Mouse (Mus musculus) intestine, embryonic 16.5 days (tissue): ENCODE measurements at regions not wholly inside any gene's neighbourhood (a gene's known extent, or its start where the extent isn't known, plus 50 kb on each side); places are given as distances from the start of the nearest gene placed in this dataset.

Source experiments
- ATAC-seq: fragments of 200-750 bp; cut with Nextera tagmentation; 2 replicates; pipeline ENCODE4 v1.8.0; 2017; ENCODE audit warnings: moderate TSS enrichment, moderate library complexity
- H3K27ac ChIP-seq: fragments of 300-500 bp; sonication (generic); 2 replicates; pipeline ENCODE4 v1.5.1; 2014; ENCODE audit warnings: mild to moderate bottlenecking, low read length
- H3K27me3 ChIP-seq: fragments of 300-500 bp; sonication (generic); replicated peaks from 2 replicates; pipeline ENCODE4 v1.6.1; 2014; ENCODE audit warnings: low read length, control low read depth, mixed read lengths; ENCODE audit not compliant: control insufficient read depth, insufficient read depth
- H3K36me3 ChIP-seq: fragments of 300-500 bp; sonication (generic); 2 replicates; pipeline ENCODE4 v1.6.1; 2014; ENCODE audit warnings: low read length, control low read depth; ENCODE audit not compliant: control insufficient read depth, insufficient read depth
- H3K4me1 ChIP-seq: fragments of 300-500 bp; sonication (generic); 2 replicates; pipeline ENCODE4 v1.6.1; 2014; ENCODE audit warnings: low read length, control low read depth, mixed read lengths; ENCODE audit not compliant: control insufficient read depth, insufficient read depth
- H3K4me2 ChIP-seq: fragments of 300-500 bp; sonication (generic); 2 replicates; pipeline ENCODE4 v1.6.1; 2014; ENCODE audit warnings: low read depth, low read length, control low read depth
- H3K4me3 ChIP-seq: fragments of 300-500 bp; sonication (generic); 2 replicates; pipeline ENCODE4 v1.5.1; 2014; ENCODE audit warnings: mild to moderate bottlenecking, low read length
- H3K9ac ChIP-seq: fragments of 300-500 bp; sonication (generic); 2 replicates; pipeline ENCODE4 v1.6.1; 2014; ENCODE audit warnings: low read depth, low read length
- H3K9me3 ChIP-seq: fragments of 300-500 bp; sonication (generic); 2 replicates; pipeline ENCODE4 v1.6.1; 2016; ENCODE audit warnings: low read length, control low read depth; ENCODE audit not compliant: control insufficient read depth
- WGBS: fragments of 180-500 bp; shearing (Covaris S2); extraction: QIAGEN DNeasy Blood & Tissue Kit; methylation state at CpG from one replicate; pipeline ENCODE4 v1.1.7; 2014; 5-methylcytosine and 5-hydroxymethylcytosine counted together

GRCm38 (mm10) chr6:31222024-31222579, 176.4 kb upstream of the Mkln1 start:
- peaks cover 11% of the 10 kb centered on the region for H3K4me1 ChIP-seq
- H3K36me3 ChIP-seq, result no peaks in the 10 kb centered on the region
- H3K9ac ChIP-seq, result no peak overlapping the region
- peaks cover 39% of the 10 kb centered on the region for H3K27me3 ChIP-seq
- WGBS, result 70% methylated on average over 6 of the region's 6 CpGs
- no peak overlapping the region for H3K27ac ChIP-seq
- ATAC-seq, result no peak
- no peaks in the 10 kb centered on the region for H3K9me3 ChIP-seq
- H3K4me3 ChIP-seq, result no peak overlapping the region
- no peak overlapping the region for H3K4me2 ChIP-seq

- ATAC-seq, result no peak
- H3K4me1 ChIP-seq, result no peaks in the 10 kb centered on the region
- H3K4me2 ChIP-seq, result no peak overlapping the region
- H3K4me3 ChIP-seq, result no peak overlapping the region
- H3K9ac ChIP-seq, result no peak overlapping the region
- no peaks in the 10 kb centered on the region for H3K36me3 ChIP-seq
- H3K9me3 ChIP-seq, result no peaks in the 10 kb centered on the region
- no peak overlapping the region for H3K27ac ChIP-seq
- H3K27me3 ChIP-seq, result no peaks in the 10 kb centered on the region
- 58% methylated on average over 5 of the region's 5 CpGs for WGBS
Observed at GRCm38 (mm10) chr6:31227406-31227805, 171.1 kb upstream of the Mkln1 start.

GRCm38 (mm10) chr6:31228061-31228460, 170.5 kb upstream of the Mkln1 start:
- Histone ChIP-seq H3K27me3 (no peaks in the 10 kb centered on the region), H3K4me3 (no peak overlapping the region), H3K9ac (no peak overlapping the region), H3K4me1 (no peaks in the 10 kb centered on the region), H3K4me2 (no peak overlapping the region), H3K9me3 (no peaks in the 10 kb centered on the region), H3K27ac (no peak overlapping the region), H3K36me3 (no peaks in the 10 kb centered on the region)
- WGBS, result 87% methylated on average over 1 of the region's 1 CpGs
- no peak for ATAC-seq

- no peak overlapping the region for H3K27ac ChIP-seq
- H3K4me2 ChIP-seq, result no peak overlapping the region
- ATAC-seq, result no peak
- H3K36me3 ChIP-seq, result no peaks in the 10 kb centered on the region
- no peak overlapping the region for H3K4me3 ChIP-seq
- H3K4me1 ChIP-seq, result no peaks in the 10 kb centered on the region
- 79% methylated on average over 4 of the region's 4 CpGs for WGBS
- H3K9me3 ChIP-seq, result no peaks in the 10 kb centered on the region
- no peaks in the 10 kb centered on the region for H3K27me3 ChIP-seq
- no peak overlapping the region for H3K9ac ChIP-seq
Observed at GRCm38 (mm10) chr6:31231821-31232220, 166.7 kb upstream of the Mkln1 start.

GRCm38 (mm10) chr6:31233252-31233993, 165.1 kb upstream of the Mkln1 start:
- Histone ChIP-seq H3K4me1 (no peaks in the 10 kb centered on the region), H3K9me3 (no peaks in the 10 kb centered on the region), H3K27ac (no peak overlapping the region), H3K4me2 (no peak overlapping the region), H3K27me3 (no peaks in the 10 kb centered on the region), H3K4me3 (no peak overlapping the region), H3K9ac (no peak overlapping the region), H3K36me3 (no peaks in the 10 kb centered on the region)
- 57% methylated on average over 18 of the region's 18 CpGs for WGBS
- ATAC-seq, result no peak

- Histone ChIP-seq H3K4me1 (no peaks in the 10 kb centered on the region), H3K4me2 (no peak overlapping the region), H3K9ac (no peak overlapping the region), H3K27me3 (no peaks in the 10 kb centered on the region), H3K36me3 (no peaks in the 10 kb centered on the region), H3K27ac (no peak overlapping the region), H3K4me3 (no peak overlapping the region), H3K9me3 (no peaks in the 10 kb centered on the region)
- WGBS, result 12% methylated on average over 9 of the region's 9 CpGs
- no peak for ATAC-seq
Observed at GRCm38 (mm10) chr6:31240051-31240450, 158.5 kb upstream of the Mkln1 start.

- Histone ChIP-seq H3K9ac (no peak overlapping the region), H3K9me3 (no peaks in the 10 kb centered on the region), H3K27ac (no peak overlapping the region), H3K36me3 (no peaks in the 10 kb centered on the region), H3K4me1 (no peaks in the 10 kb centered on the region), H3K4me2 (no peak overlapping the region), H3K27me3 (no peaks in the 10 kb centered on the region), H3K4me3 (no peak overlapping the region)
- ATAC-seq, result no peak
- 46% methylated on average over 2 of the region's 2 CpGs for WGBS
Observed at GRCm38 (mm10) chr6:31250526-31250925, 148.0 kb upstream of the Mkln1 start.

- WGBS, result 19% methylated on average over 15 of the region's 15 CpGs
- H3K27ac ChIP-seq, result no peak overlapping the region
- no peaks in the 10 kb centered on the region for H3K9me3 ChIP-seq
- no peaks in the 10 kb centered on the region for H3K27me3 ChIP-seq
- H3K9ac ChIP-seq, result no peak overlapping the region
- H3K4me1 ChIP-seq, result no peaks in the 10 kb centered on the region
- ATAC-seq, result peak; percentile 71
- peak overlapping the region; percentile 32 for H3K4me2 ChIP-seq
- no peak overlapping the region for H3K4me3 ChIP-seq
- no peaks in the 10 kb centered on the region for H3K36me3 ChIP-seq
Observed at GRCm38 (mm10) chr6:31253251-31253935, 145.1 kb upstream of the Mkln1 start.

- no peaks in the 10 kb centered on the region for H3K4me1 ChIP-seq
- no peaks in the 10 kb centered on the region for H3K27me3 ChIP-seq
- no peaks in the 10 kb centered on the region for H3K9me3 ChIP-seq
- no peak overlapping the region for H3K9ac ChIP-seq
- H3K4me3 ChIP-seq, result no peak overlapping the region
- no peak for ATAC-seq
- no peak overlapping the region for H3K27ac ChIP-seq
- no peaks in the 10 kb centered on the region for H3K36me3 ChIP-seq
- 82% methylated on average over 10 of the region's 10 CpGs for WGBS
- no peak overlapping the region for H3K4me2 ChIP-seq
Observed at GRCm38 (mm10) chr6:31260645-31261345, 137.7 kb upstream of the Mkln1 start.
